Mouse (Mus musculus): ENCODE measurements around the gene Arhgef6. TPM values are rescaled to one million over a fixed set of nuclear protein-coding genes. Genes with fewer than 3 reads are reported as not detected.

Gene Arhgef6
- polyA plus RNA-seq, 1 experiment = 233 TPM

- H3K27ac ChIP-seq (ENCODE audit: insufficient read depth, low read depth, low read length) = no peak overlapping the region
- TF ChIP-seq POLR2A (IDR thresholded peaks at IDR 0.05; ENCODE audit: borderline replicate concordance, low read depth, low read length) (no peak), CTCF (IDR thresholded peaks at IDR 0.05; ENCODE audit: low read depth, low read length) (no peak)
- no peak overlapping the region for H3K4me3 ChIP-seq (ENCODE audit: insufficient read depth, low read length)
Measured at GRCm38 (mm10) chrX:57212862-57213261, 125.7 kb downstream of the Arhgef6 start.

GRCm38 (mm10) chrX:57211876-57212275, 126.7 kb downstream of the Arhgef6 start, which contains the start of gene Cd40lg:
Gene Cd40lg (plus strand): TSS chrX:57212143.
- no peak within 1 kb of the TSS for H3K27ac ChIP-seq (ENCODE audit: insufficient read depth, low read depth, low read length)
- no peak for TF ChIP-seq POLR2A (IDR thresholded peaks at IDR 0.05; ENCODE audit: borderline replicate concordance, low read depth, low read length)
- TF ChIP-seq CTCF (IDR thresholded peaks at IDR 0.05; ENCODE audit: low read depth, low read length) = no peak
- H3K4me1 ChIP-seq (ENCODE audit: control insufficient read depth, insufficient read depth, low read length) = no peaks in the 10 kb centered on the region
- no peak within 1 kb of the TSS for H3K4me3 ChIP-seq (ENCODE audit: insufficient read depth, low read length)

More at GRCm38 (mm10) chrX:57212862-57213261, 125.7 kb downstream of the Arhgef6 start:
- H3K4me1 ChIP-seq (ENCODE audit: control insufficient read depth, insufficient read depth, low read length) = no peaks in the 10 kb centered on the region

GRCm38 (mm10) chrX:57210591-57210990, 127.9 kb downstream of the Arhgef6 start:
- H3K4me3 ChIP-seq (ENCODE audit: insufficient read depth, low read length) = no peak overlapping the region

DNA sequence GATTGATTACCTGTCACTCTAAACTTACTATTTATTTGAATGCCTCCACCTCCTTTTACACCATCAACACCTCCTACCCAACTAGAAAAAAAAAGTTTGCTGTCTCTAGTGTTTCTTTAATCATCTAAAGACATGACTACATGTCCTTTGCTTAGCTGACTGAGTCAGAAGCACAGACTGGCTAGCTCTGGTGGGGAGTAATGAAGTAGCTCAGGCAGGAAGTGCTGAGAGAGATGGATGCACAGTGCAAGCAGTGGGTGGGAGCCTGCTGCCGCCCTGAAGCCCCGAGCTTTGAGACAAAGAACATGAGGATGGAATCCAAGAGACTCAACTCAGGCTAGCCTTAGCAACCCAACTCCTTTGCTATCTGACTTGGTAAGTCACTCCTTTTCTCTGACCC, 138.1 kb downstream of the Arhgef6 start:
- no peak for TF ChIP-seq POLR2A (IDR thresholded peaks at IDR 0.05; ENCODE audit: borderline replicate concordance, low read depth, low read length)
- no peak for TF ChIP-seq CTCF (IDR thresholded peaks at IDR 0.05; ENCODE audit: low read depth, low read length)
- 0 out of 2 replicates have a peak, but pooled peaks cover 6% of the 10 kb centered on the region for H3K4me1 ChIP-seq (ENCODE audit: control insufficient read depth, insufficient read depth, low read length)
- H3K27ac ChIP-seq (ENCODE audit: insufficient read depth, low read depth, low read length) = no peak overlapping the region
- H3K4me3 ChIP-seq (ENCODE audit: insufficient read depth, low read length) = no peak overlapping the region

More at GRCm38 (mm10) chrX:57210591-57210990, 127.9 kb downstream of the Arhgef6 start:
- Histone ChIP-seq H3K4me1 (ENCODE audit: control insufficient read depth, insufficient read depth, low read length) (no peaks in the 10 kb centered on the region), H3K27ac (ENCODE audit: insufficient read depth, low read depth, low read length) (no peak overlapping the region)
- TF ChIP-seq POLR2A (IDR thresholded peaks at IDR 0.05; ENCODE audit: borderline replicate concordance, low read depth, low read length) (no peak), CTCF (IDR thresholded peaks at IDR 0.05; ENCODE audit: low read depth, low read length) (no peak)

- Histone ChIP-seq H3K4me3 (ENCODE audit: insufficient read depth, low read length) (no peak overlapping the region), H3K27ac (ENCODE audit: insufficient read depth, low read depth, low read length) (no peak overlapping the region), H3K4me1 (ENCODE audit: control insufficient read depth, insufficient read depth, low read length) (0 out of 2 replicates have a peak, but pooled peaks cover 6% of the 10 kb centered on the region)
- TF ChIP-seq CTCF (IDR thresholded peaks at IDR 0.05; ENCODE audit: low read depth, low read length) = no peak
- no peak for TF ChIP-seq POLR2A (IDR thresholded peaks at IDR 0.05; ENCODE audit: borderline replicate concordance, low read depth, low read length)
Measured at GRCm38 (mm10) chrX:57198036-57198435, 140.5 kb downstream of the Arhgef6 start.

GRCm38 (mm10) chrX:57196319-57196718, 142.2 kb downstream of the Arhgef6 start:
- Histone ChIP-seq H3K4me3 (ENCODE audit: insufficient read depth, low read length) (no peak overlapping the region), H3K4me1 (ENCODE audit: control insufficient read depth, insufficient read depth, low read length) (0 out of 2 replicates have a peak, but pooled peaks cover 6% of the 10 kb centered on the region), H3K27ac (ENCODE audit: insufficient read depth, low read depth, low read length) (no peak overlapping the region)
- TF ChIP-seq CTCF (IDR thresholded peaks at IDR 0.05; ENCODE audit: low read depth, low read length) (no peak), POLR2A (IDR thresholded peaks at IDR 0.05; ENCODE audit: borderline replicate concordance, low read depth, low read length) (no peak)

DNA sequence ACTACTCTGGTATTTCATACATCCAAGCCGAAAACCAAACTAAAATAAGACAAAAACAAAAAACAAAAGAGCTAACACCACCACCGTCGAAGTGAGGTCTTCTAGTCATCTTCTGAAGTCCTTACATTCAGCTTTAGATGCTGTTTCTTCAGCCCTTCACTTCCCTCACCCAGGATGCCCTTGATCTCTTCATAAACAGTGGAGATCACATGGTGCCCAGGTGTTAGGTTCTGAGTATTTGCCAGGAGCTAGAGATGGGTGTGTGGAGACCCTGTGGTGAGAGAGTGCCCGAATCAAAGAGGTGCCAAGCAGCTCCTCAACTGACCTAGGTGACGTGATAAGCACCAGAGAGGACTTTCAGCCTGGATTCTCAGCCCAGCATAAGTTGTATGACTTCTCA, 149.2 kb downstream of the Arhgef6 start:
- no peak overlapping the region for H3K4me3 ChIP-seq (ENCODE audit: insufficient read depth, low read length)
- no peaks in the 10 kb centered on the region for H3K4me1 ChIP-seq (ENCODE audit: control insufficient read depth, insufficient read depth, low read length)
- no peak overlapping the region for H3K27ac ChIP-seq (ENCODE audit: insufficient read depth, low read depth, low read length)
- no peak for TF ChIP-seq CTCF (IDR thresholded peaks at IDR 0.05; ENCODE audit: low read depth, low read length)
- no peak for TF ChIP-seq POLR2A (IDR thresholded peaks at IDR 0.05; ENCODE audit: borderline replicate concordance, low read depth, low read length)

DNA sequence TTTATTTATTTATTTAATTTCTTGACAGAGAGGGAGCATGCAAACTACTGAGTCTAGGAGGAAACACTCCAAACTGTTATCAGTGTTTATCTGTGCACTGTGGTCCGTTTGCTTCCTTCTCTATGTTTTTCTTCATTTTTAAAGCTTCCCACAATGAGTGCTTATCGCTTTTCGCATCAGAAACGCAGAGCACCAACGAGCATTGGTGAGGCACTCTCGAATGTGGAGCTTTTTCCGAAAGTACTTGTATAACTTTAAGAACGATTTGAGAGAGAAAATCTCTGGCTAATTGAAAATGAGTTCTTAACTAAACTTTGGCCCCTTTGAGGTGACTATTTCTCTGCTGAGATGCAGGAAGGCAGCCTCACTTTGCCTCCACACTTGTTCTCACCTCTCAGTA, 151.2 kb downstream of the Arhgef6 start:
- no peak overlapping the region for H3K27ac ChIP-seq (ENCODE audit: insufficient read depth, low read depth, low read length)

DNA sequence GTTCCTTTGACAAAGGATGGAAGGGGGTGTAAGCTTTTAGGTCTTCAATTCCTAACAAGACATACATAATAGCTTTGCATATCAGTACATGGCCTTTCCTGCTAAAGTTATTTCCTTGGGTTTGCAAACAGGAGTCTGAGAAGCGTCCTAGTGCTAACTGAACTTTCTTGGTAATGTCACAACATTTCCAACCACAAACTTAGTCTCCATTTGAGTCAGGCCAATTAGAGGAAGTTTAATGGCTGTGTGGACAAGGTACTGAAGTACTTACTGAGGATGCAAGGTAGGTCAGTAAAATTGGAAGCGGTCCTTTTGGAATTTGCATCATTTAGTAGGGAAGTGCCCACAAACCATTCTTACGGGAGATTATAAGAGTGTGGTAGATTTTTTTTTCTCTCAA, 155.2 kb downstream of the Arhgef6 start:
- H3K27ac ChIP-seq (ENCODE audit: insufficient read depth, low read depth, low read length) = no peak overlapping the region
- H3K4me1 ChIP-seq (ENCODE audit: control insufficient read depth, insufficient read depth, low read length) = no peaks in the 10 kb centered on the region
- no peak for TF ChIP-seq CTCF (IDR thresholded peaks at IDR 0.05; ENCODE audit: low read depth, low read length)
- TF ChIP-seq POLR2A (IDR thresholded peaks at IDR 0.05; ENCODE audit: borderline replicate concordance, low read depth, low read length) = no peak
- H3K4me3 ChIP-seq (ENCODE audit: insufficient read depth, low read length) = no peak overlapping the region

More for the DNA sequence above, 151.2 kb downstream of the Arhgef6 start:
- no peak for TF ChIP-seq POLR2A (IDR thresholded peaks at IDR 0.05; ENCODE audit: borderline replicate concordance, low read depth, low read length)
- TF ChIP-seq CTCF (IDR thresholded peaks at IDR 0.05; ENCODE audit: low read depth, low read length) = no peak
- Histone ChIP-seq H3K4me1 (ENCODE audit: control insufficient read depth, insufficient read depth, low read length) (no peaks in the 10 kb centered on the region), H3K4me3 (ENCODE audit: insufficient read depth, low read length) (no peak overlapping the region)

DNA sequence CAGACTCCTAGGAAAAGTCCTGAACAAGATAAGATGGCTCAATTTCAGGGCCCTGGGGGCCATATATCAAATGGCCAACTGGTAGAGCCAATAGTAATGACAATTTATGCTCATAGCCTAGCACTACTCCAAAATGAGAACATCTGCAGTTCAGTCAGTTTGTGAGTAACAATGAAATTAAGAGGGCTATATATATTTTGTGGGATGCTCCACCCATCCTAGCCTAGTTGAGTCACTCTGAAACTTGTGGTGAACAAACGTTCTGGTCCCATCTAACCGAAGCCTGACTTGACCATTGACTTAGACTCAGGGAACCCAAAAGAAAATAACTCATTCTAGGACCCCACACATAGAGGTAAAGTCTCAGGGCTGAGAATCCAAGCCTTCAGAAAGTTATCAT, 156.1 kb downstream of the Arhgef6 start:
- H3K27ac ChIP-seq (ENCODE audit: insufficient read depth, low read depth, low read length) = no peak overlapping the region
- no peaks in the 10 kb centered on the region for H3K4me1 ChIP-seq (ENCODE audit: control insufficient read depth, insufficient read depth, low read length)
- TF ChIP-seq CTCF (IDR thresholded peaks at IDR 0.05; ENCODE audit: low read depth, low read length) = no peak
- TF ChIP-seq POLR2A (IDR thresholded peaks at IDR 0.05; ENCODE audit: borderline replicate concordance, low read depth, low read length) = no peak
- no peak overlapping the region for H3K4me3 ChIP-seq (ENCODE audit: insufficient read depth, low read length)

Other genes starting within 250 kb of the Arhgef6 start
- gene Cd40lg, start 126.6 kb downstream of the Arhgef6 start, polyA plus RNA-seq (2012; ENCODE audit: insufficient read depth, insufficient read length, missing spikeins) = not detected in 2 replicates
- gene Rbmx, start 54.3 kb upstream of the Arhgef6 start, polyA plus RNA-seq (2012; ENCODE audit: insufficient read depth, insufficient read length, missing spikeins) = 22.9 and 24.8 TPM in 2 replicates
- gene Gm364, start 70.4 kb upstream of the Arhgef6 start, polyA plus RNA-seq (2012; ENCODE audit: insufficient read depth, insufficient read length, missing spikeins) = not detected in 2 replicates
- gene Gpr101, start 165.0 kb upstream of the Arhgef6 start, polyA plus RNA-seq (2012; ENCODE audit: insufficient read depth, insufficient read length, missing spikeins) = not detected in 2 replicates